Mouse (Mus musculus) erythroblast, adult 5-6 weeks (primary cell): ENCODE measurements around the gene Ptprn2. TPM values are rescaled to one million over a fixed set of nuclear protein-coding genes. Genes with fewer than 3 reads are reported as not detected.

Experiments used
- ATAC-seq: replicated peaks from 2 replicates; pipeline ENCODE4 v1.8.0; 2016; ENCODE audit warnings: moderate number of reproducible peaks, mild to moderate bottlenecking, moderate TSS enrichment, inconsistent platforms; ENCODE audit not compliant: poor library complexity, low FRiP score, severe bottlenecking
- total RNA-seq, 2 experiments: library from RNA; stranded (forward) in 1 of 2; stranded (reverse) in 1 of 2; fragments of 150-400 nt in 1 of 2; fragments of 200-764, 138-1000 nt in 1 of 2; gene quantifications; 2 replicates each; pipeline versions ENCODE4 v1.2.3 to v1.2.4; 2015 to 2017; ENCODE audit warnings: low replicate concordance in 2 of 2

The Ptprn2 gene
- total RNA-seq, 2 experiments from 2014 or later: not detected

DNA sequence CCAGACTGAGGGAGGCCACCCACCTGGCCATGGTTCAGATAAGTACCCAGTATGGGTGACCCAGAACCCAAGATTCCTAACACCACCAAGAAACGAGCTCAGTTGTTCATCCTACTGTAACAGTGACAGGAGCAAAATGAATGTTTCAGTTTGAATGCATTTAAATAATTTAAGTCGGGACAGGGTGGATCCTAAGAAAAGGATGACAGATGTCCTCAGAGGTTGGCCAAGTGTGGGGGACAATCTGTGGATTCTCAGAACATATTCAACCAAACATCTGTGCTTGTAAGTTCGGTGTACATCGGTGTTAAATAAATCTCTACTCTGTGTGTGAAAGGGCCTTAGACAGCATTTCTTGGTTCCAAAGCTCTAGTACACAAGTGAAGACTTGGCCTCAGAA is 743.9 kb downstream of the Ptprn2 start:
- no peak for ATAC-seq

DNA sequence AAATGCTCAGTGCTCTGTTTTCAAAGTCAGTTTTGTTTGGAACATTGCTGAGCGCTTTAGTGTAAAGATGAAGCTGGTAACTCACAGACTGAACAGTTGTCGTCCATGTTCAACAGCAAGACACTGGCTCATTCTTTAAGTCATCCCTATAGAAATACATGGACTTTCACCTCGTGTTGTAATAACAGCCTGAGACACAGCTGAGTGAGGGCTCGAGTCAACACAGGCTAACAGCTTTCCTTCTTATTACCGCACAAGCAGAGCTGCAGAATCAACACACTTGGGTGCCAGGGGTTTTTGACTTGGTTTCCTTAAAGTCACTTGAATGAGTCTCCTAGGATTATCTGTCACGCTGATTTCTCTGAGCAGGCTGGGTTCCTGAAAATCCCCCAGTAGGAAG is 744.8 kb downstream of the Ptprn2 start:
- no peak for ATAC-seq

DNA sequence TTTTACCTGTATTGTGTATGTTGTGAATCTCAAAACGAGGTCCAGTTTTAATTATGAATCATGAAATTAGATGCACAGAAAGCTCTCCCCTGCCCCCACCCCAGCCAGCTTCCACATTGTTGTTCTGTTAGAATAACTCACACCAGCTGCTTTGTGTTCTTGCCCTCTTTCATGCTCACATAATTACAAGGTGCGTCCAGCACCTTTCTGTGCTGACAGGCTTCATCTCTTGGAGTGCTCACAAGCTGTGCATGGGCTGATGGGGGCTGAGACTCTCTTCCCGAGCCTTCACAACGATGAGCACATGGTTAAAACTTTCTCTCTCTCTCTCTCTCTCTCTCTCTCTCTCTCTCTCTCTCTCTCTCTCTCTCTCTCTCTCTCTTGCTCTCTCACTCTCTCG is 746.3 kb downstream of the Ptprn2 start:
- ATAC-seq: no peak

DNA sequence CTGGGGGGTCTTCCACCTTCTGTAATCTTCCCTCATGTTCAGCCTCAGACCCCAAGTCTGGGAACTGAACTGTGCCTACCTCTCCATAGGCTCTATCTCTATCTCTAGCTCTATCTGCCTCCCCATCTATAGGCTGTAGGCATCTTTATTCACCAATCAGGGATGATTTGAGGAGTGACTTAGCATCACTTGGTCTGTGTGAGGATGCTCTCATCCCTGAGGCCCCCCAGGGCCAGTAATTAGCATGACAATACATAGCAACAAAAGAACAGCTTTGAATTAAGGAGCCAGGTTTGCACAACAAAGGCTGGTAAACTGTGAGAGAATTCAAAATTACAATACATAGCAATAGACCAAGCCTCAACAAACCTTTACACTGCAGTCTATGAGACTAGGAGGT is 749.6 kb downstream of the Ptprn2 start:
- ATAC-seq: no peak

DNA sequence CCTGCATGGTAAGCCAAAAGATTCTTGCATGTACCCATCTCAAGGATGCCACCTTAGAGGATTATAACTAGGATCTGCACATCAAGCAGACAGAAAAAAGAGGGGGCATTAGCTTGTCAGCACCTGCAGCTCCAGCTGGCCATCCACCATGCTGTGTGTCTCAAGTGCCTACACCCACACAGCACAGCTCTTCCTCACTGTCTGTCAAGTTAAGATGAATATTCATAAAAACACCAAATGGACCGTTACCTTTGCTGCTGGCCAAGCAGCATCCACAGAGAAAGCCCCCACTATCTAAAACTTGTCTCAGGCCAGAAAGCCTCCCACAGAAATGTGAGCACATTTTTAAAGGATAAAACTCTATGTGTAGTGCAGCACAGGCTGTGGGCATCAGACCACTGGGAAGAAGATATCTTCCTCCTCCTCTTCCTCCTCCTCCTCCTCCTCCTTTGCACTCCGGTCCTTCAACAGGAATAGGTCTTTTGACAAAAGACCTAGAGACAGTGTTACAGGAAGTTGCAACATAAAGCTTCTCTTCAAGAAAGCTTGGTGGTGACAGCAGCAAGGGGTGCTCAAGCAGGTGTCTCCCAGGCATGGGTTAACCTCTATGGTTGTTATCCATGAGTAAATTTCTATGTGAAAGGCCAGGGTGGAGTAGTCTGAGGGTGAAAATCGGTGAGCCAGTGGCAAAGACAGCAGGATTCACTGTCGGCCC is 750.7 kb downstream of the Ptprn2 start:
- ATAC-seq: no peak

DNA sequence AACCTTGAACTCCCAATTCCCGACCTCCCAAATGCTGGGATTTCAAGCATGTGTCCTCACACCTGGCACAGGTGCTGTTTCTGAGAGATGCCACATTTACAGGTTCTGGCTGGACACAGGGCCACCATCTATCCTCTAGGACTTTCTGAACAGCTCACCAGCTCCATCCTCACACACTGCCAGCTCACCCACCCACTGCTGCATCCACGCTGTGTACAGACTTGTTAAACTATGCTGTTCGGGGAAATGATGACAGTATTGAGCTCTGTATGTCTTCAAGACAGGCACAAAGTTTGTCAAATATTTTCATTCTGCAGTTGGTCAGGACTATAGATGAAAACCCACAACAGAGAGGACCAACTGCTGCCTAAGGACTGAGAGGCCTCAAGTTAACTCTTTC is 751.5 kb downstream of the Ptprn2 start:
- no peak for ATAC-seq

DNA sequence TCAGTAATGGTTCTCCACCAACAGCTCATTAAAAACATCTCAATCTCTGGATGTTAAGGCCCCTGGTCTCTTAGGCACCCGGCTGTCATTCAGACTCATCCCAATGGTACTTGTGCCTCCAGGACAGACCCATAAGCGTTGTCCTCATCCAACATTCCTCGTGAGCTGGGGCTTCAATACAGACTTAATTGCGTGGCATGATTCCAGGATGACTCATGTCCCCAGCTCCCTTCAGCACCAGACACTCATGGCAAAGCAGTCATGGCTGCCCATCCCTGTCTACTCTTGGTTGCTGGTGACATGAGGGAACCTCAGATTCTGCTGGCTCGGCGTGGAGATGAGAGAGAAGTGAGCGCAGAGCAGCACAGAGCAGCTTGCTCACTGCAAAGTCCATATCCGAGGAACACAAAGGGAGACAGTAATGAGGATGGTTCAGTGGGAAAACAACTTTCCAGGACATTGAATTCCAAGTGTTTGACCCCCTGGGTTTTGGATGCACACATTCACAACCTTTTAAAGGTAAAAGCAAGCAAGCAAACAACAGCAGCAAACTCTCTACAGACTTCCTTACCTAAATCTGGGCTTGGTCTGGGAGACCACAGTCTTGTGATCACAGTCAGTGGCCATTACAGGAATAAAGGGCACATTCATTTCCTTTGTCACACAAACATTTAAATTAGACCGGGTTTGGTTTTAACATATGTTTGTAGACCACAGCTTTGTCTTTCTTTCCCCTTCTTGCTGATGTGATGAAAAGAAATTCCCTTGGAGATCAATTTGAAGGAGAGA is 754.6 kb downstream of the Ptprn2 start:
- no peak for ATAC-seq

DNA sequence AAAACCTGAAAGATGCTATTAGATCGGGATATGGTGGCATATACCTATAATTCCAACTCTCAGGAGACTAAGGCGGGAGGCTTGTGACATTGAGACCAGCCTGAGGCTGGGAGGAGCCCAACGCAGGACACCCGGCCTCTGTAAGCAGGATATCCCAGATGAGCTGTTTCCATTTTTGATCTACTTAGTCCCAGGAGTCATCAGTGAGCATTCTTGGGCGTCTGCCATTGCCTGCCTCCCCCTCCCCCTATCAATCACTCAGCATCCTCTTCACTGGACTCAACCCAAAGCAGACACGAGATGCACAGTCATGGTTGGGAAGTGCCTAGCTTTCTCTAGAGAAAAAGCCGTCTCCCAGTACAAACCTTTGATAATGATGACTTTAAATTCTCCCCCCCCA is 756.7 kb downstream of the Ptprn2 start:
- no peak for ATAC-seq

DNA sequence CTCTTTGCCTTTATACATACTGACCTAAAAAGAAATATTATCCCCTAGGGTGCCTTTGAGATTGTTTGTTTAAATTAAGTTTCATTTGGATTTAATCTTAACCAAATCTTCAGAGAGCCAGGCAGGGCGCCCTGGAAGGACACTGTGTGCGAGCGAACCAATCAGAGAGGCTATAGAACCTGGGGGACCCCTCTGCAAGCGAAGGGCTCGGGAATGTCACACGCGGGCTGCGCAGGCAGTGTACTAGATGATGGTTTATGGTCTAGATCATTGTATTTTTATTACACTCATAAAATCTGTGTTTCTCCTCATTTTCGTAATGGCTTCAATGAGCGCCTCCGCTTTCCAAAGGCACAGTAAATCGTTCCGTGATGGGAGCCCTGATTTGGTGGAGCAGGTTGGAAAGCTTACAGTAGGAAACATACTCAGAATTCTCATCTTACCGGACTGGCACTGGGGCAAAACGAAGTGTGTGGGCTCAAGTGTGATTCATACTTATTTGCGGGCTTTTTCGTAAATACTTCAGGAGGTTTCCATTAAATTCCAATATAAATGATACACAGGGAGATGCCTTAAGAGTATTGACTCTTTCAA is 760.5 kb downstream of the Ptprn2 start:
- no peak for ATAC-seq

DNA sequence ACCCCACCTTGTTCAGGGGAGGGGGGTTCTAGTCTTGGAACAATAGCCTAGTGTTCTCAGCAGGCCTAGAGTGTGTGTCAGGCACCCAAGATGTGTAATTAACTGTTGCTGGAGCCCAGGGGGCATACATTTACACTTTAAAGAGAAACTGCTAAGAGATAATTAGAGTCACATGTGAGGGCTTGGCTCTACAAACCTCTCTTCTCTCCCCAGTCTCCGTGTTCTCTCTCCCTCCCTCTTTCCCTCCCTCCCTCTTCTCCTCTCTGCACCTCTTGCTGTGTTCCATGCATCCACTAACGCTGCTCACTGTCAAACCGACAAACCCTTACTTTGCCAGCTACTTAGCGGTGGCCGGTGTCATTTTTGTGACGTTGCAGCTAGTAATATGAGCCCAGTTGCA is 764.9 kb downstream of the Ptprn2 start:
- no peak for ATAC-seq

DNA sequence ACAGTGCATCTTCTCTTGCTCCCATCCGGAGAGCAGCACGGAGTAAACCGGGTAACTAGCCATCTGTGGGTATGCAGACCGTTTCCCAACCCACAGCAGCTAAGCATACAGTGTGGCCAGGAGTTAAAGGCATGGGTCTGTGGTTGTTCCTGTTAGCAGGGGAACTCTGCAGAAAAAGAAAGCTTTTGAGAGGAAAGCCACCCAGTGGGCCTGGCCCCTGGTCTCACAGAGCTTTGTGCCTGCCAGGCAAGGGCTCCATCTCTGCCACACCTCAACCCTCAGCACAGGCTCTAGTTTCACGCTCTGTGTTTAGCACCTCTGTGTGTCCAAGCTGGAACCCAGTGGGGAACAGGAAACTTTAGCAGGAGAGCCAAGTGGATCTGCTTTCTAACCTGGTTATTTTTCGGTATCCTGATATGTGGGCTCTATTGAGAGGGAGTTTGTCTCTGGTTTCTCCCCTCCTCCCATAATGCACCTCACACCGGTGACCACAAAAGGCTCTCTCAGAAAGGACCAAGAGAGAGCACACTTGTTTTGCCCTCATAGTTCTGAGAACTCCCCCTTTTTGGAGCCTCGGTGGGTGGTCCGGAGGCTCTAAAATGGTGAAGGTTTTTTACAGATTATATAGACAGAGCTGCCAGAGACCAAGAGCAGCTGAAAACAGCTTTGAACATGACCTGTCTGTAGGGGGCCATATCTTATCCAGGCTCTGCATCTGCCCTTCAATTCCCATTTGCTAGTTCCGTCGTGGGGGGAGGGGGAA is 766.3 kb downstream of the Ptprn2 start:
- ATAC-seq: peak; percentile 45; the same call in 1 of the 2 replicates

DNA sequence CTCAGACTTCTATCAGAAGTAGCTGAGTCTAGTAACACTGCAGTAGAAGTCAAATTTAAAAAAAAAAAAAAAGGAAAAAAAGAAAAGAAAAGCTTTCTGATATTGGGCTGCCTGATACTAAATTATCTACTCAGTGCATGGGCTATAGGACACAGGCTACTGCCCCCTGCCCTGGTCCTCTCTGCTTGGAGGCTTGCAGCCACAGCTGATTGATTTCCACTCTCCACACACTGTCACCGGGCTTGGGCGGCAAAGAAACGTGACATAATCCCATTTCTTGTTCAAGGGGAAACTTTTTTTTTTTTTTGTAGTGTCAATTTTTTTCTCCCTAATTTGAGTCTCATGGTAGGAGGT is 766.9 kb downstream of the Ptprn2 start:
- ATAC-seq: no peak

DNA sequence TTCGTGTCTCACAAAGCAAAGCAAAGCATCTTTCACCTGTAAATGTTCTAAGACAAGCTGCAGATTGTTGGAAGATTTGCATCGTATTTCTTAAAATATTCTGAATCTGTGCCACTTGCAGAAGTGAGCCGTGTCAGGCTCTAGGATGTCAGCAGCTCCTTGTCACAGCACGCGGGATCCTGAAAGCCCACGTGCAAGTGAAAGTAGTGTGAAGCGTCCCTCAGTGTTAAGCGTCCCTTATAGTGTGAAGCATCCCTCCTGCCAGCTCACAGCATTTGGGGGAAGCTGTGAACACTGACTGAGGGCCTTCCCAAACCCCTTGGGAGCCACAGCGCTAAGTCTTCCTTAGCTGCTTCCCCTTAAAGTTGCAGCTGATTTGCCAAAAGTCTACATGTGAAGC is 768.8 kb downstream of the Ptprn2 start:
- no peak for ATAC-seq

DNA sequence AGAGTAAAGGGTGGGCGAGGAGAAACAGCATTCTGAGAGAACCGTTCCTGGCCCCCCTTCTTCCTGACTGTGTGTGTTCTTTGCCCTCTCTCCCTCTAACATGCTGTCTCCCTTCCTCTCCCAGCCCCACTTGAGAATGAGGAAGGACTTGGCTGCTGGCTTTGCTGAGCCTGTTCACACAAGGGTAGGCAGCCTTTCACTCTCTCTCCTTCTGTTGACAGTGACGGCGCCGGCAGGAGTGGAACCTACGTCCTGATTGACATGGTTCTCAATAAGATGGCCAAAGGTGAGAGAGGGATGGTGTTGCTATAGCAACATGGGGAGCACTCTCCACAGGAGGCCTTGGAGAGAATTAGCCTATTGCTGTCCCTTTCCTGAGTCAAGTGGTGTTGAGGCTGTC is 769.8 kb downstream of the Ptprn2 start:
- ATAC-seq: no peak

DNA sequence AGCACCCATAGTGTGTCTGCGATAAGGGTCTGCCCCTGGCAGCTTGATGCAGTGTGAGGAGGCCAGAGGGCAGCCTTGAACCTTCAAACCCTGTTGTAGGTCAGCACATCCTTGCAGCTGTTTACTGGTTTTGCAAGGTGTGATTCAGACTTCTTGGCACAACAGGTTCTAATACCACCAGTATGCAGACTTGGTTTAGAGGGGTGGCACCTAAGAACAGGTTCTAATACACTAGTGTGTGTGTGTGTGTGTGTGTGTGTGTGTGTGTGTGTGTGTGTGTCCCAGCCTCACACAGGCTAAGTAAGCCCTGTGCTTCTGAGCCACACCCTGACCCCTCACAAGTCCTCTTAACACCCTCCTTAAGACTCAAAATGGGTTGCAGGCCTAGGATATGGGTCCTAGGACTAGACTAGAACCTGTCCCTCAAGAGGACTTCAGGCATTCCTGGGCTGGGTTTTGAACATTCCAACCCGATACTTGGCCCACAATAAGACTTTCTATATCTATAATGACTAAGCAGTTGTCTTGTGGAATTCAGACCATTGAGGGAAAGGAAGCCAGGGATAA is 770.3 kb downstream of the Ptprn2 start:
- ATAC-seq: no peak

DNA sequence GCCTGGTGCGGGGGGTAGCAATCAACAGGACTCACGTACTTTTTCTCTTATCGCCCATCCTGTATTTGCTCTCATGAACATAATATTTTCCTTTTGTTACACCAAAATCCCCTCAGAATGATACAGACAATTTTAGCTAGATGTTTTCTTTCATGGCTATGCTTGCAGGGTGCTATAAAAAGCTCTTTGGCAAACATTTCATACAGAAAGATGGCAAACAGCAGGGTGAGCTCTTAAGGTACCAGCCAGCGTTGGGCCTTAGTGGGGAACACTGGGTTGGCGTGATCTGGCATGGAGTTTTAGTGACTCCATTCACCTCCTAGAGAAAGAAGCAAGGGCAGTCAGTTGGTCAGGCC is 771.3 kb downstream of the Ptprn2 start:
- no peak for ATAC-seq

DNA sequence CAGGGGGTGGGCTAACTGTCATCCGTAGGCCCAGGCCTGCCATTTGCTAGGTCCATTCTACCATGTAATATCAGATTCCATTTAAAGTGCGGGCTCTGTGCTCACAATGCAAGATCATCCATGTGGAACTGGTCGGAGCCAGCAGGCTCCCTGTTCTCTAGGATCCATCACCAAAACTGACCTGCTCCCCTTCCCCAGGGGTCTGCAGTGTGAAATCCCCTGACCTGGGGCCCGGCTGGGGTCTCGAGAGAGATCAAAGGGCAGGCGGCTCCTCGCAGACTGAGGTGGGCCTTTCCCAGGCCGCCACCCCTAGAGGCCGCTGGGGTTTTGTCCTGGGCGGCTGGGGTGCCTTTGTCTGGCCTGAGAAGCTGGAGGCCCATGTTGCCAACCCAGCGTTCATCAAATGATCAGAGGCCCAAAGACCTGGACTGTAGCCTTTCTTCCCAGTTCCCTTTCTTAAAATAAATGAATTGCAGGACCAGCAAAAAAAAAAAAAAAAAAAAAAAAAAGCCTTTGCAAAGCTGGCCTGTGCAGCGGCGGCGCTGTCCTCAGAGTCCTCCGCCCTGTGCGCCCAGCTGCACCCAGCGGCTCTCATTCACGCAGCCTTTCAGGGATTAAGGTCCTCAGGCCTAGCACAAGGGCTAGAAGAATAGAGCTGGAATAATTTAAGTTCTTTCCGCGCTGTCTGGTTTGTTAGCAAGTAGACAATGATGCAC is 771.8 kb downstream of the Ptprn2 start:
- ATAC-seq: no peak

DNA sequence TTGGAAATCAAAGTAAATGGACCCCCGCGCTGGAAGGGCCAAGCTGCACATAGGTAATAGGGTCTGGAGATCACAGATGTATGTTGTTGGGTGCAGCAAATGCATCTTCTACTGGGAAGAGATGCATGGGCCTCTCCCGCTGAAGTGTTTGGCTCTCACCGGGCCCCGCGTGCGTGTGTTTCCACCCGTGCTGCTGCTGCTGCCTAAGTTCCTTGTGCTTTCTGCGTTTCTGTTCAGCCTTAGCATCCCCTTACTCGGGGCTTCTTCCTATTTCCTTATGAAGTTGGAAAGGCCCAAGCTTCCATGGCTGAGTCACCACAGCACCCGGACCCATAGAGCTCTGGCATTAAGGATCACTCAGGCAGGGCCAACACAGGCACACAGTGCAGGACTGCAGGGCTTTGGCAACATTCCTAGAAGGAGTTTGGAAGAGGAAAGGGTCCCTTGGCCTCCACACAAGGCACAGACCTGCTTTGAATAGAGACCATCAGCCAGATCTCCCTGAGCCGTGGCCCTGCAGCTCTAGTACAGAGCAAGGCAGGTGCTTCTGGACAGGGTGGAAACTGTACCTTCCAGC is 772.5 kb downstream of the Ptprn2 start:
- no peak for ATAC-seq

DNA sequence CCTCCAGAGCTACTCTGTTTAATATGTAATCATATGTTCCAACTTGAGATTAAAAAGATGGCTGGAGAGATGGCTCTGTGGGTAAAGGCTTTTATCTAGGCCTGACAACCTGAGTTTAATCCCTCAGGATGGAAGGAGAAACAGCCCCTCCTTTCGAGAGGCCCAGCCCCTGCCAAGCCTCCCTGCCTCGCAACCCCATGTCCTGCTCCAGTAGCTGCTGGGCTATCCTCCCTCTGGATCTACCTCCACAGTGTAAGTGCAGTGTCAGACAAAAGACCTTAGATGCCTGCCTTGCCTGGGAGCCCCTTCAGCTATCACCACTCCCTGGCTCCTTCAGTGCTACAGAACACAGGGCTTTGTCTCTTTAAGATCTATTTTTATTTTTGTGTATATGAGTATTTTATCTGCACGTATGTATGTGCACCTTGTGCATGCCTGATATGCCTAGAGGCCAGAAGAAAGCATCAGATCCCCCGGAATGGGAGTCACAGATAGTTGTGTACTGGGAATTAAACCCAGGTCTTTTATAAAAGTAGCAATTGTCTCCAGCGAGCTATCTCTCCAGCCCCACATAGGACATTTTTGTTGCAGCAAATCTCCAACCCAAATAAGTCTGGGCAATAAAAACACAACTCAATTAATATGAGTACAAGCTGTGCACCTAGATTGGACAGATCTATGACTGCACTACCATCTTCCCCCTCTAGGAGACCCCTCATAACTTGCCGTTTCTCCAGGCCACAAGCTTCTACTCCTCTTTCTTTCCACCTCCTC is 775.1 kb downstream of the Ptprn2 start:
- ATAC-seq: no peak
